Mouse (Mus musculus): ENCODE results near the gene St6galnac1.
"Not testable (repeated sequence)": the region's sequence is repeated elsewhere in the genome, so short reads cannot be mapped to it uniquely, and the experiment has no call there.

The St6galnac1 gene

GRCm38 (mm10) chr11:116807116-116807515, 31.8 kb upstream of the St6galnac1 start:
- DNase-seq (ENCODE audit: low spot score): peak; percentile 56

GRCm38 (mm10) chr11:116806136-116807071, 31.1 kb upstream of the St6galnac1 start:
- DNase-seq (ENCODE audit: low spot score): peak; percentile 47

GRCm38 (mm10) chr11:116802709-116803108, 27.4 kb upstream of the St6galnac1 start:
- DNase-seq (ENCODE audit: low spot score): no peak

GRCm38 (mm10) chr11:116801106-116801505, 25.8 kb upstream of the St6galnac1 start:
- no peak for DNase-seq (ENCODE audit: low spot score)

- DNase-seq (ENCODE audit: low spot score): no peak
These were observed 24.1 kb upstream of the St6galnac1 start for GRCm38 (mm10) chr11:116799364-116799763.

- no peak for DNase-seq (ENCODE audit: low spot score)
These were observed 8.9 kb upstream of the St6galnac1 start for GRCm38 (mm10) chr11:116784221-116784620.

GRCm38 (mm10) chr11:116782737-116783145, 7.4 kb upstream of the St6galnac1 start:
- DNase-seq (ENCODE audit: low spot score): no peak

GRCm38 (mm10) chr11:116773205-116773604, 2.1 kb downstream of the St6galnac1 start:
- DNase-seq (ENCODE audit: low spot score): no peak

- DNase-seq (ENCODE audit: low spot score): no peak
These were observed 5.4 kb downstream of the St6galnac1 start for GRCm38 (mm10) chr11:116769873-116770272.

- DNase-seq (ENCODE audit: low spot score): no peak
These were observed 10.4 kb downstream of the St6galnac1 start for GRCm38 (mm10) chr11:116764946-116765345.

- DNase-seq (ENCODE audit: low spot score): no peak
These were observed 11.0 kb downstream of the St6galnac1 start for GRCm38 (mm10) chr11:116764346-116764745.

GRCm38 (mm10) chr11:116755191-116755590, 20.1 kb downstream of the St6galnac1 start:
- DNase-seq (ENCODE audit: low spot score): no peak

GRCm38 (mm10) chr11:116753674-116754470, 21.4 kb downstream of the St6galnac1 start:
- no peak for DNase-seq (ENCODE audit: low spot score)

GRCm38 (mm10) chr11:116749733-116750132, 25.6 kb downstream of the St6galnac1 start:
- no peak for DNase-seq (ENCODE audit: low spot score)

- DNase-seq (ENCODE audit: low spot score): not testable (repeated sequence)
These were observed 26.6 kb downstream of the St6galnac1 start for GRCm38 (mm10) chr11:116748692-116749091.

- DNase-seq (ENCODE audit: low spot score): not testable (repeated sequence)
These were observed 28.5 kb downstream of the St6galnac1 start for GRCm38 (mm10) chr11:116746822-116747221.

- not testable (repeated sequence) for DNase-seq (ENCODE audit: low spot score)
These were observed 29.9 kb downstream of the St6galnac1 start for GRCm38 (mm10) chr11:116745457-116745856.

- DNase-seq (ENCODE audit: low spot score): no peak
These were observed 36.9 kb downstream of the St6galnac1 start for GRCm38 (mm10) chr11:116738411-116738810.

- DNase-seq (ENCODE audit: low spot score): no peak
These were observed 42.8 kb downstream of the St6galnac1 start for GRCm38 (mm10) chr11:116732536-116732935.

- DNase-seq (ENCODE audit: low spot score): not testable (repeated sequence)
These were observed 44.2 kb downstream of the St6galnac1 start for GRCm38 (mm10) chr11:116731060-116731580.

- no peak for DNase-seq (ENCODE audit: low spot score)
These were observed 45.9 kb downstream of the St6galnac1 start for GRCm38 (mm10) chr11:116729276-116730008.

- no peak for DNase-seq (ENCODE audit: low spot score)
These were observed 49.2 kb downstream of the St6galnac1 start for GRCm38 (mm10) chr11:116726156-116726555.

Measured in MN1 (cell line).